Mouse (Mus musculus): Measurements from ENCODE around the gene Tmcc1.

The Tmcc1 gene

GRCm38 (mm10) chr6:115991881-115992620 lies 201.2 kb downstream of the Tmcc1 start:
- no peak for DNase-seq (ENCODE audit: low spot score)

GRCm38 (mm10) chr6:115991108-115991880 lies 202.0 kb downstream of the Tmcc1 start:
- peak; percentile 45 for DNase-seq (ENCODE audit: low spot score)

DNA sequence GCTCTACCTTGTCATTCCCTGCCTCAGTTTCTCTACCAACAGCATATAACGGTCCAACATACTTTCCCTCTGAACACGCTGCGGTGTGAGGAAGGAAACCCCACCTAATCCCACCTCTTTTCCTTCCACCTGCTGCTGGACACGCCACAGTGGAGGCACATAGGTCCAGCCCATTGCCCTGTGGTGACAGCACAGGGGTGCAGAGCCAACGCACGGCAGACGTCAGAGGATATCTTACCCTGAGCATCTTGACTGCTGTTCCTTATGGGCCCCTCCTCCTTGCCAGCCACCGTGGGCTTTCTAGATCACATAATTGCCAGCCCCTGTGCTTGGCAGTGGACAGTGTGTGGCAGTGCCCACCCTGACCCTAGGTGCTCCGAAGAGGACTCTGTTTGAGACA lies 202.8 kb downstream of the Tmcc1 start:
- DNase-seq (ENCODE audit: low spot score), result no peak

DNA sequence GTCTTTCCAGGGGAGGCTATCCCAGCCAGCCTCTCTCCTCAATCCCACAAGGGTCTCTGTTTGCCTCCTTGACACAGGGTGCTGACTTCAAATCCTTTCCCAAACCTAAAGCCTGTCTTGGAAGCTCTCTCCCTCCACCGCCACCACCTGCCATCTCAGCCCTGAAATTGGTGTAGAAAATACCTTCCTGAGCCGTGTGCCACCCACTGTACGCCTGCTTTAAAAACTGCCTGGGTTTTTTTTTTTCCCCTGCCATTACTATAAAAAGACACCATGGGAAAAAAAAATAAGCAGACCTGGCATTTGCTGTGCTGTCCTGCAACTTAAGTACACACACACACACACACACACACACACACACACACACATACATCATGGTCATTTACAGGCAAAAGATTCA lies 203.2 kb downstream of the Tmcc1 start:
- DNase-seq (ENCODE audit: low spot score), result no peak

GRCm38 (mm10) chr6:115989607-115990006 lies 203.7 kb downstream of the Tmcc1 start:
- no peak for DNase-seq (ENCODE audit: low spot score)

DNA sequence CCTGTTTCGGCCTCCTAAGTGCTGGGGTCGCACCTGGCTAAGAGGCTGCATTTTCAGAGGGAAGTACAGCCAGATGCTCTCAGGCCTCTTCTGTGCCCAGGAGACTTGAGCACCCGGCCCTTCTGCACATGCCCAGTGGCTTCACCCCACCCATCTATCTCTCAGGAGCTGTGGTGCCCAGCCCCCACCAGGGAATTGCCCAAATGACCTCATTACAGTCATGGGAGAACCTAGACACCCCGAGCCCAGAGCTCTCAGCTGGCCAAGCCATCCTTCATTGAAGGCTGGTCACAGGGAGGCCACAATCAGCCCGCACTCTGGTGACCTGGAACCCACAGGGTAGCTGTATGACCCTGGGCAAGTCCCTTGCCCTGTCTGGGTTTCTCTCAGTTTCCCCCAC lies 204.3 kb downstream of the Tmcc1 start:
- DNase-seq (ENCODE audit: low spot score), result peak; percentile 56

DNA sequence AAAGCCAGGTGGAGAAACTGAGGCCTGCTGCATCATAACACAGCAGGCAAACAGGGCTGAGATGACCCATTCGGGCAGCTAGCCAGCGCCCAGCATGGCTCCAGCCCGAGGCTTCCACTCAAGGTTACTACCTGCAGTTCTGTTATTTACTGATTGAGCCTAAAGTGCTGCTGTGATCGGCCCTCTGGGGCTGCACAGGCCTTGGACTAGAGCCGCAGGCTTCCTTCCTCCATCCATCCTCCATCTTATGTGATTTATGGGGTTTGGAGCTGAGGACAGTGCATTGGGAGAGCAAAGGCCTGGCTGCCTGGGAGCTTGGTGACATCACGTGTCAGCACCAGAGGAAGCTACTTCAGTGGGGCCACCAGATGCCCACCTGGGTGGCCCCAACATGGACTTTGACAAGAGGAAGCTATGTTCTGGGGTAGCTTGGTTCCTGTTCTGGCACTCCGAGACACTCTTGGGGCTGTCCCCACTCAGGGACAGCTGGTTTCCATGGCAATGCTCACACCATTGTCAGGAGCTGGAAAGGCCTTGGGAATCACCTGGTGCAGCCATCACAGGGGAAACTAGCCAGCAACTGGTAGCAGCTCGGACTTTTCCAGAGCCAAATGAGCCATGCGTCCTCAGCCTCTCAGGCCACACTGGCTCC lies 206.1 kb downstream of the Tmcc1 start:
- DNase-seq (ENCODE audit: low spot score), result no peak

DNA sequence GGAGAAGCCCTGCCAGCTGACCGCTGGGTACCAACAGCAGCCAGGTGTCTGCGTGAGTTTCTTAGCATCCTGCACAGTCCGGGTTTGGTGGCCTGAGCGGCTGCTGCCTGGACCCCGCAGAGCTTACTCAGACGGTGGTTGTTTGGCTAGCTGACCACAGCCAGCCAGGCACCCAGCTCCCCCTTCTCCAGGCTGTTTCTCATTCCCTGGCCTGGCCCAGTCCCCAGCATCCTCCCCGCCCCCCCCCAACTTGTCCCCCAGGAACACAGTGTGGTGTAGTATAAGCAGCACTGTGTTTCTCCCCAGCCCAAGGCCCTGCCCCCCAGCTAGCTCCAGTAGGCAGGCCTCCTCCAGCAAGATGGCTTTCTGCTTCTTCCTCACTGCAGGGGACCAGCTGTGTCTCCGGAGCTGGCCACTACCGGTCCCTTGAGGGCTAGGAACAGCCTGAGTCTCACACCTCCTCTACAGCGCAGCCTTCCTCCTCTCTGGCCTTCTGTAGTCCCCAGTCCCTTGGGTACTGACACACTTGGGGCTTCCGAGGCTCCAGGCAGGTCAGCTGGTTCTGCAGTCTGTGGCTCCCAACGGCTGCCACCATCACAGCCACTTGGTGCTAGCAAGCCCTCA lies 206.7 kb downstream of the Tmcc1 start:
- peak; percentile 56 for DNase-seq (ENCODE audit: low spot score)

GRCm38 (mm10) chr6:115985622-115986021 lies 207.7 kb downstream of the Tmcc1 start:
- DNase-seq (ENCODE audit: low spot score), result no peak

DNA sequence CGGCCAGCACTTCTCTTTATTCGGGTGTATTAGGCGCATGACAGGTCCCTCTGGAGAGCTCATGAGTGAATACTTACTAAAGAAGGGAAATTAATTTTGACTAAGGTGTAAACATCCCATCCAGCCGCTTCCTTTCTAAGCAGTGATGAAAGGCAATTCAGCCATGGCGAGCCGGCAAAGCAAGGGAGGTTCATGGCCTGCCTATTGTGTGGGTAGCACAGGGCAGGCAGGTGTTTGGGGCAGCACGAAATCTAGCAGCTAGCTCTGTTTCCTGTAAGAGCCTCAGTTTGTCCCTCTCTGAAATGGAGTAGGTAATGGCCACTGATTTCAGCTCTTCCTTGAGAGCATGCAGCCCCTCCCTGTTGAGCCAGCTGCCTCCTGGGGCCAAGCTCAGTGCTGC lies 208.7 kb downstream of the Tmcc1 start:
- DNase-seq (ENCODE audit: low spot score), result no peak

DNA sequence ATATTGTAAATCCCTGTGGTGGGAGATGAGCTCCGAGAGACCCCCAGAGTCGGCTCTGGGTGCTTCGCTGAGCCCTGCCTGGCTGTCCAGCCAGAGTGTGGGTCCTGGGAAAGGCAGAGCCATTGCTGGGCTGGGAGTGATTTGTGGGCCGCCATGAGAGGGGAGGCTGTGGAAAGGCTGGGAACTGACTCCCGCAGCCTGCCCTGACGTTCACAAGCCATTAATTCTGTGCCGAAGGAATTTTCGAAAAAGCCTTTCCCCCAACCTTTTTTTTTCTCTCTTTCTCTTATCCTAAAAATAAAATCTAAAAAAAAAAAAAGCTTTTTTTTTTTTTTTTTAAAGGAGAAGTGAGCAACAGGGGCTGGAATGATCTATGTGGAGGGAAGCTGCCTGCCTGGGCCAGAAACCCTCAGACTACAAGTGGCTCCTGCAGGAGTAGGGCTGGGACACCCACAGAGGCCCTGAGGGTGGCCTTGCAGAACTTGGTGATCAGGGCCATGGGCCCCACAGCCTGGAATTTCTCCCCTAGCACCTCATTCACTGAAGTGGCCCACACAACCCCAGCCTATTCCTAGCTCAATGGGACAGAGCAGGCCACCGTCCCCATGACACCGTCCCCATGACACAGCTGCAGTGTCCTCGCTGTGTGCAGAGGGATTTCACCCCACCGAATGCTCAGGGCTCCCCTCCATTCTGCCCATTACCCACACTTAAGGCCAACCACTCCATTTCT lies 209.8 kb downstream of the Tmcc1 start:
- no peak for DNase-seq (ENCODE audit: low spot score)

GRCm38 (mm10) chr6:115982889-115983288 lies 210.4 kb downstream of the Tmcc1 start:
- DNase-seq (ENCODE audit: low spot score), result no peak

DNA sequence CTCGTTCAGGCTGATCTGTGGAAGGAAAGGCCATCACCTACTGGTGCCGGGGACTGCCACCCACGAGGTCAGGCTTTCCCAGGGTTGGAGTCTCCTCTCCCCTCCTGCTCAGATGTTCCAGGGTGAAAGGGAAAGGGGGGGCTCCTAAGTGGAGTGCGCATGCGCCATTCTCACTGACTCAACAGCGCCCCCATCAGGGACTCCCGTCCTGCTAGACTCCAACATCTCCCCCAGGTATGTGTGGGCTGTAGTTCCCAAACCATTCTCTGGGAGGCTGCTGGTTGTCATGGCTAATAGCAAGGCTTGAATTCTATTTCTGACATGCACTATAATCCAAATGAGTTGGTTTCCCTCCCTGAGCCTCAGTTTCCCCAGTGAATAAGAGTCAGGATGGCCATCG lies 214.7 kb downstream of the Tmcc1 start:
- no peak for DNase-seq (ENCODE audit: low spot score)

GRCm38 (mm10) chr6:115977810-115978209 lies 215.5 kb downstream of the Tmcc1 start:
- DNase-seq (ENCODE audit: low spot score), result peak; percentile 52

DNA sequence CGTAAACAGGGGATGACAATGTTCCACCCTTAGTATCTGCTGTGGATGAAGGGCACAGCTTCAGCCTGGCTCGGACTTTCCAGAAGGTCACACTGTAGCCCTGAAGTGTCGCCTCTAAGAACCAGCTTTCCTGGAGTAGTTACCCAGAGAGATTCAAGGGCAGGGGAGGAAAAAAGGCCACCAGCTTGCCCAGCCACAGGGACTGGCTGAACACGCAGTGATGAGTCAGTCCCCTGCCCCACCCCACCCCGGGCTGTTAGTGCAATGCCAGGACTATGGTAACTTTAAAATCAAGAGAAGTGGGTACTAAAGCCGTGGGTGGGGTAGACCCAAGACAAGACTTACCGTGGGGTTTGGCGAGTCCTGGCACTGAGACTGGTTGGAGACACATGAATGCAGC lies 217.7 kb downstream of the Tmcc1 start:
- DNase-seq (ENCODE audit: low spot score), result no peak

- DNase-seq (ENCODE audit: low spot score), result peak; percentile 92
Measured at GRCm38 (mm10) chr6:115973881-115974662, 219.2 kb downstream of the Tmcc1 start.

GRCm38 (mm10) chr6:115973139-115973875 lies 220.0 kb downstream of the Tmcc1 start:
- DNase-seq (ENCODE audit: low spot score), result no peak

DNA sequence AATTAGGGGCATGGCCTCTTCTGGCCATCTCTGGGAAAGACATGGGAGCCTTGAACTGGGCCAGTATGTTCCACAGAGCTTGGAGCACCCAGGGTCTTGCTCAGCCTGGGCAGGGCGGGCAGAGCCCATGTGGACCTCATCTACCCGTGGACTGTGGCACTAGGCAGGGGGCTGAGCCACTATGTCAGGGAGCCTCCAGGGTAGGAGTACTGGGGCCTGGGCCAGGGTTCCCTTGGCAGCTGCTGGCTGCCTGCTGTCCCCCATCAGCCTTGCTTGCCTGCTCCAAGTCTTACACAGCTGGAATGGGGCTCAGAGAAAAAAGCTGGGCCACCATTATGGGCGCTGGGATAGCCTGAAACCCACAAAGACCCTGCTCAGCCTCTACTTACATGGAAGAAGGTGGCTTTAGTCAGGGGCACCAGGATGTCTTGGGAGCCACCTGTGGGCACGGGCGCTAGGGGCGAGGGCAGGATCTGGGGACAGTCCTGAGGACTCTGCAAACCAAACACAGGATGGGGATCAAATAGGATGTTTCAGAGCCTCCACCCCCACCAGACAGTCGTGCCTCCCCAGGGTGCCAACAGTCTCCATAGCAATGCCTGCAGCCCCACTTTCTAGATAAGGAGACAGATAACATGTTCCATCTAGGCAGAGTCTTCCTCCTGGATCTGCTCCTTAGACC lies 221.1 kb downstream of the Tmcc1 start:
- DNase-seq (ENCODE audit: low spot score), result no peak

DNA sequence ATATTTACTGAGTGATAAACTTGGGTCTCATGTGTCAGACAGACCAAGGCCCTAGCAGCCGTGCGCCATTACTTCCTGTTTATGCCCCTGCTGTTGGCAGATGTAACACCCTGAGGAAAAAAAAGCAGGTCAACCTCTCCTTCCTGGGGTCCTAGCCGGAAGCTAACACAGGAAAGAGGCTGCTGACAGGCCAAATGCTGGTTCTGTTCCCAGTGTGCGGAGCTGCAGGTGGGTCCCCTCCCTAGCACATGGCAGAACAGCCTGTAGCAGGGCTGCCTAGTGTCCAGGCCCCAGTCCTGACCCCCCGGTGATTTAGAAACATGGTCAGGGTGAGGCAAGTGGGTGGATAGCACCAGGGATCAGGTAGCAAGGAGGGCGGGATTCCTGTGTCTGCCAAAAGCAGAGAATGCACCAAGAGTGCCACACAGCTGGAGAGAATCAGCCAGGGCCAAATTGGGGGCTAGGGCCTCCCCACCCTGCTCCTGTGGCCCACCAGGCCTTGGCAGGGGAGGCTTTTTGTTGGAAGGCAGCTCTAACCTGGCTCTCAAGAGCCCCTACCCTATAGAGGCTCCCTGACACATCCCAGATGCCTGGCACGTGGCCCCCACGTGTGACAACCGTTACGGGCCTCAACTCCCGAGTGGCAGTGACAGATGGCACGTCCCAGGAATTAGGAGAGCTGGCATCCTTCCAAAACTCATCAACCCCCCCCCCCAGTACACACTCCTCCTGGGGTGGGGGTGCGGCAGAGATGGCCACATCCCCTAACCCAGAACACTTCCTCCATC lies 221.8 kb downstream of the Tmcc1 start:
- DNase-seq (ENCODE audit: low spot score), result no peak

Data from MN1 (cell line).